Mouse (Mus musculus) bone marrow, adult 2 months (tissue): ENCODE data around the gene Fdx1.

Experiments used
- CTCF ChIP-seq: fragments of 200-500 bp; IDR thresholded peaks from 2 replicates; pipeline ENCODE4 v1.5.1; 2011; ENCODE audit warnings: low read length, control low read depth; ENCODE audit not compliant: control insufficient read depth, insufficient read depth
- POLR2A ChIP-seq: fragments of 200-500 bp; IDR thresholded peaks from 2 replicates; pipeline ENCODE4 v1.6.1; 2011; ENCODE audit warnings: low read depth, mild to moderate bottlenecking, control low read depth, low read length, borderline replicate concordance; ENCODE audit not compliant: control insufficient read depth

DNA sequence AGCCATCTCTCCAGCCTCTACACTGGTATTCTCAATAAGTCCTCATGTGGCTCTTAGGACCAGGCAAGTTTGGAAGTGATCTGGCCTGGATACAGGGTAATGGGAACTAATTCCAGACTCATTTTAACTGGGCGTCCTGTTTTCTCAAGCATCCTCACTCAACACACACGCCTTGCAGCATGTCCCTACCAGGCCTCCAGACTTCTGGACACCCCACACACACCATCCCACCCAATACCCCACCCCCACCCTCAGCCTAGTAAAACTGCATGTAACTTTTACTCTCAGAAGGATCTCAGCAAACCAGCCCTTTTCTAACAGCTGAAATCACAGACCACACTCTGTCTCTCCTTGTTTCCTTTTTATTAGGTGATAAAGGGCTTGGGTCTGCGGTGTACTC is 35.7 kb downstream of the Fdx1 start:
- TF ChIP-seq POLR2A: no peak
- TF ChIP-seq CTCF: no peak
